Mouse (Mus musculus) ES-E14 (cell line): ENCODE results near the gene Fam122b.

Experiments used
- CHD2 ChIP-seq: IDR thresholded peaks from 2 replicates; pipeline ENCODE4 v1.6.1; 2014; ENCODE audit warnings: mild to moderate bottlenecking, low read depth, low read length, inconsistent platforms
- HCFC1 ChIP-seq: IDR thresholded peaks from 2 replicates; pipeline ENCODE4 v1.6.1; 2012; ENCODE audit warnings: low read length, inconsistent platforms, borderline replicate concordance; ENCODE audit not compliant: insufficient read depth
- MAFK ChIP-seq: IDR thresholded peaks from 2 replicates; pipeline ENCODE4 v1.6.1; 2014; ENCODE audit warnings: mild to moderate bottlenecking, low read depth, low read length, inconsistent platforms; ENCODE audit not compliant: insufficient read depth
- ZC3H11A ChIP-seq: IDR thresholded peaks from 2 replicates; pipeline ENCODE4 v1.6.1; 2012; ENCODE audit warnings: low read depth, mild to moderate bottlenecking, inconsistent platforms, low read length, borderline replicate concordance
- ZNF384 ChIP-seq: IDR thresholded peaks from 2 replicates; pipeline ENCODE4 v1.6.1; 2012; ENCODE audit warnings: low read depth, low read length, inconsistent platforms

DNA sequence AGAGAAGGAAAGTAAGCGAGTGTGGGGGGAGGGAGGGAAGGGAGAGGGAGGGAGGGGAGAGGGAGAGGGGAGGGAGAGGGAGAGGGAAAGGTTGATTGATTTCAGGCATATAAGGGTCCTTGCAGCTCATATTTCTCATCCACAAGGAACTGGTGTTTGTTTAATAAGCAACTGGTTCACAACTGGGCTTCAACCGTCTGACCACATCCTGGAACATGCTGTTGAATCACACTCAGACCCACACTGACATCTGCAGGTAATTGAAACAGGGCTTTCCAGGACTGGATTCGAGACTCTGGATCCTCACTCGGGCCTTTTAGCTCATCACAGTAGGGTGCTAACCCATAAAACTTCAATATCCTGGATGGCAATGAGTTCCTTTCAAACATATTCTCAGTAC lies 35.9 kb downstream of the Fam122b start:
- TF ChIP-seq ZC3H11A (no peak), ZNF384 (no peak), MAFK (no peak), HCFC1 (no peak), CHD2 (no peak)
